Mouse (Mus musculus): ENCODE measurements around the gene Amotl1. TPM values are rescaled to one million over a fixed set of nuclear protein-coding genes. Genes with fewer than 3 reads are reported as not detected.

The Amotl1 gene
- total RNA-seq, 4 experiments from 2014 or later: 15.0 to 18.9 (median 17.4) TPM

Other genes with a start within 250 kb of the Amotl1 start
- 1 to 10 TPM; 1.3 to 2.1 (median 1.7) TPM for gene Kdm4d, start 144.6 kb downstream of the Amotl1 start, total RNA-seq (2022)
- gene Cwc15, start 144.4 kb downstream of the Amotl1 start, total RNA-seq (2022): 10 to 100 TPM; 83.2 to 96.0 (median 88.5) TPM
- gene Piwil4, start 95.7 kb upstream of the Amotl1 start, total RNA-seq (2022): not detected
- gene Fut4, start 107.3 kb upstream of the Amotl1 start, total RNA-seq (2022): under 1 TPM; 0.10 to 0.41 (median 0.17) TPM
- 1 to 10 TPM in 1 of 4 experiments, under 1 TPM in 2, not detected in 1; 0.77 to 1.6 (median 0.83) TPM for gene 1700012B09Rik, start 126.0 kb upstream of the Amotl1 start, total RNA-seq (2022)
- gene Mre11a, start 139.6 kb upstream of the Amotl1 start, total RNA-seq (2022): 10 to 100 TPM; 12.2 to 21.4 (median 15.8) TPM
- gene Ankrd49, start 139.8 kb upstream of the Amotl1 start, total RNA-seq (2022): 10 to 100 TPM; 11.9 to 17.2 (median 13.0) TPM
- 10 to 100 TPM; 11.8 to 14.9 (median 13.7) TPM for gene Gpr83, start 215.2 kb upstream of the Amotl1 start, total RNA-seq (2022)